Mouse (Mus musculus) MEL (cell line): ENCODE measurements around the gene Fads1. TPM values are rescaled to one million over a fixed set of nuclear protein-coding genes. Genes with fewer than 3 reads are reported as not detected.

ENCODE experiments used
- DNase-seq: peaks from one replicate; pipeline ENCODE4 v3.0.0; 2011; ENCODE audit warnings: low read depth, low spot score
- H3K27ac ChIP-seq: 2 replicates; pipeline ENCODE4 v1.5.1; 2012; ENCODE audit warnings: low read depth, mild to moderate bottlenecking, control low read depth, low read length, moderate library complexity; ENCODE audit not compliant: control insufficient read depth
- H3K27me3 ChIP-seq, 2 experiments: fragments of 150-350 bp in 1 of 2; sonication (generic) in 1 of 2; 2 replicates each; pipeline ENCODE4 v1.6.1; 2012; ENCODE audit warnings: low read length in 2 of 2, mild to moderate bottlenecking in 2 of 2, improper control_type of control experiment in 1 of 2, moderate library complexity in 1 of 2; ENCODE audit not compliant: insufficient read depth in 2 of 2, control insufficient read depth in 1 of 2
- H3K36me3 ChIP-seq, 2 experiments: 2 replicates each; pipeline ENCODE4 v1.6.1; 2012 to 2014; ENCODE audit warnings: low read length in 2 of 2, improper control_type of control experiment in 1 of 2, inconsistent platforms in 1 of 2, mild to moderate bottlenecking in 1 of 2; ENCODE audit not compliant: insufficient read depth in 2 of 2, control insufficient read depth in 1 of 2
- H3K4me1 ChIP-seq, 2 experiments: fragments of 150-350 bp in 1 of 2; sonication (generic) in 1 of 2; 2 replicates each; pipeline ENCODE4 v1.6.1; 2012; ENCODE audit warnings: low read length in 2 of 2, improper control_type of control experiment in 1 of 2, mild to moderate bottlenecking in 1 of 2; ENCODE audit not compliant: insufficient read depth in 2 of 2, control insufficient read depth in 1 of 2
- H3K4me3 ChIP-seq, 2 experiments: fragments of 150-350 bp in 1 of 2; sonication (generic) in 1 of 2; 2 replicates each; pipeline ENCODE4 v1.5.1; 2012; ENCODE audit warnings: low read depth in 2 of 2, low read length in 2 of 2, mild to moderate bottlenecking in 2 of 2, moderate library complexity in 2 of 2, control low read depth in 1 of 2, improper control_type of control experiment in 1 of 2; ENCODE audit not compliant: control insufficient read depth in 1 of 2, insufficient read depth in 1 of 2
- H3K79me2 ChIP-seq: 2 replicates; pipeline ENCODE4 v1.6.1; 2012; ENCODE audit warnings: mild to moderate bottlenecking, low read length, moderate library complexity; ENCODE audit not compliant: control insufficient read depth, poor library complexity, insufficient read depth
- H3K9ac ChIP-seq: 2 replicates; pipeline ENCODE4 v1.6.1; 2012; ENCODE audit warnings: low read depth, mild to moderate bottlenecking, control low read depth, low read length, moderate library complexity; ENCODE audit not compliant: control insufficient read depth, poor library complexity, severe bottlenecking
- H3K9me3 ChIP-seq: fragments of 150-350 bp; sonication (generic); replicated peaks from 2 replicates; pipeline ENCODE4 v1.6.1; 2012; ENCODE audit warnings: mild to moderate bottlenecking, low read length, improper control_type of control experiment, moderate library complexity; ENCODE audit not compliant: insufficient read depth
- CHD2 ChIP-seq: IDR thresholded peaks from 2 replicates; pipeline ENCODE4 v1.6.1; 2011; ENCODE audit warnings: low read length, improper control_type of control experiment
- CTCF ChIP-seq, 3 experiments: IDR thresholded peaks in 2 of 3; conservative IDR thresholded peaks in 1 of 3; 2 replicates each; pipeline ENCODE4 v1.5.1; 2011 to 2012; ENCODE audit warnings: low read length in 3 of 3, low read depth in 2 of 3, mild to moderate bottlenecking in 2 of 3, improper control_type of control experiment in 1 of 3, inconsistent platforms in 1 of 3, mixed read lengths in 1 of 3, moderate library complexity in 1 of 3; ENCODE audit not compliant: control insufficient read depth in 1 of 3, insufficient read depth in 1 of 3, poor library complexity in 1 of 3, severe bottlenecking in 1 of 3
- ELF1 ChIP-seq: IDR thresholded peaks from 2 replicates; pipeline ENCODE4 v1.6.1; 2014; ENCODE audit warnings: low read depth, mild to moderate bottlenecking, inconsistent platforms, low read length, improper control_type of control experiment, moderate library complexity
- HCFC1 ChIP-seq: IDR thresholded peaks from 2 replicates; pipeline ENCODE4 v1.6.1; 2012; ENCODE audit warnings: low read depth, mild to moderate bottlenecking, inconsistent platforms, low read length, improper control_type of control experiment, moderate library complexity
- KAT2A ChIP-seq: conservative IDR thresholded peaks from 2 replicates; pipeline ENCODE4 v1.6.1; 2012; ENCODE audit warnings: low read depth, low read length, improper control_type of control experiment, inconsistent platforms
- MAFK ChIP-seq: IDR thresholded peaks from 2 replicates; pipeline ENCODE4 v1.6.1; 2011; ENCODE audit warnings: low read depth, mild to moderate bottlenecking, low read length, improper control_type of control experiment, borderline replicate concordance
- MAX ChIP-seq: IDR thresholded peaks from 2 replicates; pipeline ENCODE4 v1.6.1; 2011; ENCODE audit warnings: low read length, improper control_type of control experiment
- MAZ ChIP-seq: IDR thresholded peaks from 2 replicates; pipeline ENCODE4 v1.6.1; 2012; ENCODE audit warnings: low read depth, mild to moderate bottlenecking, inconsistent platforms, low read length, improper control_type of control experiment
- MEF2A ChIP-seq: IDR thresholded peaks from 2 replicates; pipeline ENCODE4 v1.6.1; 2014; ENCODE audit warnings: low read depth, mild to moderate bottlenecking, inconsistent platforms, low read length, improper control_type of control experiment; ENCODE audit not compliant: poor library complexity, insufficient replicate concordance, severe bottlenecking; ENCODE audit errors: extremely low read depth
- MXI1 ChIP-seq: IDR thresholded peaks from 2 replicates; pipeline ENCODE4 v1.6.1; 2011; ENCODE audit warnings: mild to moderate bottlenecking, low read depth, low read length, improper control_type of control experiment
- MYC ChIP-seq: IDR thresholded peaks from 2 replicates; pipeline ENCODE4 v1.6.1; 2011; ENCODE audit warnings: low read depth, mild to moderate bottlenecking, low read length, improper control_type of control experiment, moderate library complexity
- NELFE ChIP-seq: IDR thresholded peaks from 2 replicates; pipeline ENCODE4 v1.6.1; 2011; ENCODE audit warnings: low read depth, low read length, improper control_type of control experiment
- POLR2A ChIP-seq, 2 experiments: IDR thresholded peaks; 2 replicates each; pipeline ENCODE4 v1.6.1; 2011 to 2012; ENCODE audit warnings: low read length in 2 of 2, mild to moderate bottlenecking in 2 of 2, control low read depth in 1 of 2, improper control_type of control experiment in 1 of 2, low read depth in 1 of 2, moderate library complexity in 1 of 2; ENCODE audit not compliant: control insufficient read depth in 1 of 2, insufficient read depth in 1 of 2, poor library complexity in 1 of 2
- POLR2AphosphoS2 ChIP-seq: IDR thresholded peaks from 2 replicates; pipeline ENCODE4 v1.6.1; 2011; ENCODE audit warnings: low read length, improper control_type of control experiment
- POLR2AphosphoS5 ChIP-seq: IDR thresholded peaks from 2 replicates; pipeline ENCODE4 v1.6.1; 2012; ENCODE audit warnings: low read depth, borderline replicate concordance, mild to moderate bottlenecking, inconsistent platforms, low read length, moderate library complexity, mixed read lengths
- RAD21 ChIP-seq: IDR thresholded peaks from 2 replicates; pipeline ENCODE4 v1.6.1; 2011; ENCODE audit warnings: mild to moderate bottlenecking, low read depth, low read length, improper control_type of control experiment
- RCOR1 ChIP-seq: IDR thresholded peaks from 2 replicates; pipeline ENCODE4 v1.6.1; 2012; ENCODE audit warnings: low read depth, mild to moderate bottlenecking, inconsistent platforms, low read length, improper control_type of control experiment
- SIN3A ChIP-seq: IDR thresholded peaks from 2 replicates; pipeline ENCODE4 v1.6.1; 2012; ENCODE audit warnings: low read length, improper control_type of control experiment, inconsistent platforms
- SMC3 ChIP-seq: IDR thresholded peaks from 2 replicates; pipeline ENCODE4 v1.6.1; 2011; ENCODE audit warnings: low read depth, low read length, improper control_type of control experiment
- TAL1 ChIP-seq: IDR thresholded peaks from 2 replicates; pipeline ENCODE4 v1.6.1; 2012; ENCODE audit warnings: mild to moderate bottlenecking, inconsistent platforms, low read length, moderate library complexity, mixed read lengths
- TCF12 ChIP-seq: IDR thresholded peaks from 2 replicates; pipeline ENCODE4 v1.6.1; 2014; ENCODE audit warnings: low read depth, mild to moderate bottlenecking, inconsistent platforms, low read length, improper control_type of control experiment, moderate library complexity
- UBTF ChIP-seq: IDR thresholded peaks from 2 replicates; pipeline ENCODE4 v1.6.1; 2012; ENCODE audit warnings: low read depth, mild to moderate bottlenecking, inconsistent platforms, low read length, improper control_type of control experiment, moderate library complexity, borderline replicate concordance; ENCODE audit not compliant: insufficient read depth
- USF1 ChIP-seq: IDR thresholded peaks from 2 replicates; pipeline ENCODE4 v1.6.1; 2014; ENCODE audit warnings: low read depth, mild to moderate bottlenecking, inconsistent platforms, low read length, improper control_type of control experiment, moderate library complexity
- ZC3H11A ChIP-seq: IDR thresholded peaks from 2 replicates; pipeline ENCODE4 v1.6.1; 2012; ENCODE audit warnings: low read depth, mild to moderate bottlenecking, inconsistent platforms, low read length, improper control_type of control experiment
- ZKSCAN1 ChIP-seq: IDR thresholded peaks from 2 replicates; pipeline ENCODE4 v1.6.1; 2012; ENCODE audit warnings: low read depth, mild to moderate bottlenecking, inconsistent platforms, low read length, improper control_type of control experiment, moderate library complexity
- ZNF384 ChIP-seq: IDR thresholded peaks from 2 replicates; pipeline ENCODE4 v1.6.1; 2012; ENCODE audit warnings: low read depth, mild to moderate bottlenecking, inconsistent platforms, low read length, improper control_type of control experiment
- polyA plus RNA-seq, 2 experiments: library from polyadenylated mRNA; stranded (reverse) in 1 of 2; unstranded in 1 of 2; fragments of >175 nt in 1 of 2; fragments of >200 nt in 1 of 2; gene quantifications; 2 replicates each; pipeline versions ENCODE4 v1.2.1 to v1.2.4; 2012; ENCODE audit warnings: low replicate concordance in 2 of 2, low read depth in 1 of 2; ENCODE audit not compliant: insufficient read length in 2 of 2, insufficient read depth in 1 of 2, missing spikeins in 1 of 2
- total RNA-seq: library from RNA; depleted of rRNA; stranded (reverse); fragments of 300-350 nt; gene quantifications from 2 replicates; pipeline ENCODE4 v1.2.3, GENCODE M21; 2012

Fads1 gene
- total and polyA plus RNA-seq, 3 experiments, result 36.7 to 69.7 TPM; not detected in 1

DNA sequence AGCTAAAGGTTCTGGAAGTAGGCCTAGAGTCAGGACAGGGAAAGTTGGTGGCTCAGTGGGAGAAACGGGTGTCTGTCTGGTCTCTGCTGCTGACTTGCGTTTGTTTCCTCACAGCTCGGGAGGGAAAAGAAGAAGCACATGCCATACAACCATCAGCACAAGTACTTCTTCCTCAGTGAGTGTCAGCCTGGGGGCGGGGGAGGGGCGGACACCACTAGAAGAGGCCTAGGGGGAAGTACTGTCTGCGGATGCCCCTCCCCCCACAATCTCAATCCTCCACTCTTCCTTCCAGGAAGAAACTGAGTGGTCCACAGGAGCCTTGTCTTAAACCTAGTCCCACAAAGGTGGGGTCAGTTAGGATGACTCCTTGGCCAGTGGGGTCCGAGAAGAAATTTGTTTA lies 8.6 kb downstream of the Fads1 start:
- TF ChIP-seq MYC, result peak; percentile 37; the same call in 1 of the 2 replicates
- TF ChIP-seq POLR2AphosphoS5, result no peak
- no peak for TF ChIP-seq KAT2A
- TF ChIP-seq MAX, result peak; percentile 80
- TF ChIP-seq ELF1, result no peak
- TF ChIP-seq UBTF, result no peak
- TF ChIP-seq CHD2, result peak; percentile 64
- Histone ChIP-seq H3K9me3 (no peaks in the 10 kb centered on the region), H3K27ac (peak overlapping the region; percentile 49), H3K4me3 (no peak overlapping the region), H3K79me2 (no peaks in the 10 kb centered on the region), H3K27me3 (no peaks in the 10 kb centered on the region), H3K4me1 (peaks cover 0 to 8% of the 10 kb centered on the region in 2 experiments; a peak in 2 of 4 replicates), H3K9ac (no peak overlapping the region), H3K36me3 (peaks cover 4% of the 10 kb centered on the region in 2 experiments; a peak in 3 of 4 replicates)
- peak; percentile 75 for DNase-seq

DNA sequence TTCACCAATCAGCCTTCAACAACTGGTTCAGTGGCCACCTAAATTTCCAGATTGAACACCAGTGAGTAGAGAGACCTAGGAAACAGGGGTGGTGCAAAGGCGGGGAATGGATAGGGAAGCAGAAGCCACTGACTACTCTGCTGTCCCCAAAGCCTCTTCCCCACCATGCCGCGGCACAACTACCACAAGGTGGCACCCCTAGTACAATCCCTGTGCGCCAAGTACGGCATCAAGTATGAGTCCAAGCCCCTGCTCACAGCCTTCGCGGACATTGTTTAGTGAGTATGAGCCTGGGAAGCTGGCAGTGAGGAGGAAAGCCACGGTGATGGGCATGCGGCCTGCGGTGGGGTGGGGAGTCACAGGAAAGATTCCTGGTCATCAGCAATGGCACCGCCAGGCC lies 11.6 kb downstream of the Fads1 start:
- Histone ChIP-seq H3K4me3 (no peak overlapping the region), H3K9ac (no peak overlapping the region), H3K27ac (no peak overlapping the region), H3K36me3 (peaks cover 4% of the 10 kb centered on the region in 2 experiments; a peak in 3 of 4 replicates)
- DNase-seq, result no peak
- TF ChIP-seq POLR2AphosphoS2 (no peak), TCF12 (no peak), CTCF (IDR thresholded peaks at IDR 0.05 in 2 of 3, conservative IDR thresholded peaks at IDR 0.05 in 1 of 3; ENCODE audit: control insufficient read depth in 1 of 3, insufficient read depth in 1 of 3, low read depth in 2 of 3, low read length in 3 of 3, poor library complexity in 1 of 3, severe bottlenecking in 1 of 3) (peak in 2 of 3 experiments; percentile 4 to 27; a peak in 2 of 6 replicates), USF1 (no peak), SIN3A (no peak)
- TF ChIP-seq, all 39 proteins: peak for 1
- H3K27me3 ChIP-seq, result no peaks in the 10 kb centered on the region
- H3K79me2 ChIP-seq, result no peaks in the 10 kb centered on the region
- no peaks in the 10 kb centered on the region for H3K9me3 ChIP-seq
- H3K4me1 ChIP-seq, result peaks cover 0 to 8% of the 10 kb centered on the region in 2 experiments; a peak in 2 of 4 replicates

DNA sequence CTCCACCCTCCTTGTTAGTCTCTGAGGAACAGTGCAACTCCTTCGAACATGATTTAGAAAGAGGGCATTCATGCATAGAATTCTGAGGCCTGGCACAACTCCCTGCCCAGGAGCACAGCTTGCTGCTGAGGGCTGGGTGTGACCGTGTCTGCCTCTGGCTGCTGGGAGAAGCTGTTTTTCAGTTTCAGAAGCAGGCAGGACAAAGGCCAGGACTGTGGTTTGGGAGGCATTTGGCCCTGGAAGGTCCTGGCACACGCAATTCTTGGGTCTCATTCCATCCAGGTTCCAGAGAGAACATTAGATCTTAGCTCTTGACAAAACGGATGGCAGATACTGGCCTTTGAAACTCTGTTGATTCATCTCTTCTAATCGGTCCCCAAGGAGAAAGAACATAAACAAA lies 12.6 kb downstream of the Fads1 start:
- 0 out of 2 replicates have a peak, but pooled peaks cover 4% of the 10 kb centered on the region for H3K79me2 ChIP-seq
- H3K27me3 ChIP-seq, result no peaks in the 10 kb centered on the region
- H3K9me3 ChIP-seq, result no peaks in the 10 kb centered on the region
- H3K27ac ChIP-seq, result no peak overlapping the region
- H3K36me3 ChIP-seq, result peaks cover 4% of the 10 kb centered on the region in 2 experiments; a peak in 3 of 4 replicates
- H3K9ac ChIP-seq, result no peak overlapping the region
- DNase-seq, result no peak
- TF ChIP-seq HCFC1, result no peak
- no peak for TF ChIP-seq RCOR1
- no peak for TF ChIP-seq MAFK
- TF ChIP-seq RAD21, result no peak
- no peak for TF ChIP-seq ZC3H11A
- TF ChIP-seq KAT2A, result no peak
- no peak for TF ChIP-seq ZKSCAN1
- TF ChIP-seq POLR2A (IDR thresholded peaks at IDR 0.05; ENCODE audit: control insufficient read depth in 1 of 2, insufficient read depth in 1 of 2, low read depth in 1 of 2, low read length in 2 of 2, poor library complexity in 1 of 2), result no peak
- TF ChIP-seq MYC, result no peak
- TF ChIP-seq ELF1, result no peak
- TF ChIP-seq MAX, result no peak
- TF ChIP-seq TAL1, result no peak
- TF ChIP-seq ZNF384, result no peak
- TF ChIP-seq MAZ, result no peak
- no peak for TF ChIP-seq NELFE
- TF ChIP-seq SMC3, result no peak
- no peak for TF ChIP-seq MXI1
- TF ChIP-seq MEF2A, result no peak
- H3K4me3 ChIP-seq, result no peak overlapping the region
- peaks cover 0 to 8% of the 10 kb centered on the region in 2 experiments; a peak in 2 of 4 replicates for H3K4me1 ChIP-seq
